In genomic region chr3:51561993-51562385, GRCm38 (mm10) we compare ENCODE assay signal across 8 mouse cellular contexts. TPM values are rescaled to one million over a fixed set of nuclear protein-coding genes. Genes with fewer than 3 reads are reported as not detected.
A peak's percentile ranks its signal among the peaks of the same experiment; 100 is the strongest.
DNase-seq lines count a peak whose midpoint lies in the region; ATAC-seq lines count a peak whose summit lies in the region.

No protein-coding gene starts in this region.

- H3K4me1 ChIP-seq in heart, embryonic 11.5 days (ENCODE audit: control insufficient read depth, insufficient read depth, low read length): peaks cover 9% of the 10 kb centered on the region
- peaks cover 23% of the 10 kb centered on the region for H3K4me1 ChIP-seq in forebrain, embryonic 12.5 days
- H3K4me1 ChIP-seq in limb, embryonic 15.5 days: peaks cover 16% of the 10 kb centered on the region

- H3K36me3 ChIP-seq in heart, embryonic 11.5 days (ENCODE audit: control insufficient read depth, insufficient read depth, low read length): 0 out of 2 replicates have a peak, but pooled peaks cover 3% of the 10 kb centered on the region
- H3K36me3 ChIP-seq in forebrain, embryonic 12.5 days (replicated peaks): no peaks in the 10 kb centered on the region
- H3K36me3 ChIP-seq in limb, embryonic 15.5 days: no peaks in the 10 kb centered on the region

- H3K27me3 ChIP-seq in heart, embryonic 11.5 days (ENCODE audit: control insufficient read depth, insufficient read depth, low read length): no peaks in the 10 kb centered on the region
- peaks cover 8% of the 10 kb centered on the region for H3K27me3 ChIP-seq in forebrain, embryonic 12.5 days
- H3K27me3 ChIP-seq in limb, embryonic 15.5 days: no peaks in the 10 kb centered on the region

- no peak for ATAC-seq in heart, embryonic 11.5 days (replicated peaks; ENCODE audit: insufficient number of reproducible peaks, low FRiP score, low TSS enrichment)
- peak; percentile 10 for ATAC-seq in CD4-positive, CD25-positive, alpha-beta regulatory T cell, adult 4 months
- ATAC-seq in forebrain, embryonic 12.5 days (ENCODE audit: low FRiP score): no peak
- ATAC-seq in limb, embryonic 15.5 days (ENCODE audit: insufficient number of reproducible peaks, low FRiP score, low TSS enrichment, low read depth): no peak

- no peaks in the 10 kb centered on the region for H3K9me3 ChIP-seq in heart, embryonic 11.5 days (replicated peaks; ENCODE audit: control insufficient read depth, low read length)
- no peaks in the 10 kb centered on the region for H3K9me3 ChIP-seq in forebrain, embryonic 12.5 days
- no peaks in the 10 kb centered on the region for H3K9me3 ChIP-seq in limb, embryonic 15.5 days

- DNase-seq in heart, postnatal 4 days: no peak
- DNase-seq in right cerebral cortex, postnatal 14 days: no peak
- DNase-seq in kidney, adult 18-20 months: no peak
- DNase-seq in ovary, adult 18-20 months (ENCODE audit: low spot score): no peak

- H3K9ac ChIP-seq in heart, embryonic 11.5 days (ENCODE audit: low read depth, low read length): no peak overlapping the region
- H3K9ac ChIP-seq in forebrain, embryonic 12.5 days: no peak overlapping the region
- H3K9ac ChIP-seq in limb, embryonic 15.5 days: no peak overlapping the region

- H3K27ac ChIP-seq in heart, embryonic 11.5 days (ENCODE audit: low read depth, low read length): no peak overlapping the region
- peak overlapping the region; percentile 96; the same call in 1 of the 2 replicates for H3K27ac ChIP-seq in forebrain, embryonic 12.5 days
- no peak overlapping the region for H3K27ac ChIP-seq in limb, embryonic 15.5 days

- H3K4me2 ChIP-seq in heart, embryonic 11.5 days: peak overlapping the region; percentile 99
- H3K4me2 ChIP-seq in forebrain, embryonic 12.5 days: peak overlapping the region; percentile 95
- peak overlapping the region; percentile 100 for H3K4me2 ChIP-seq in limb, embryonic 15.5 days

- WGBS in heart, embryonic 11.5 days (ENCODE audit: insufficient replicate concordance): 71% methylated on average over 6 of the region's 6 CpGs
- WGBS in forebrain, embryonic 12.5 days: 67% methylated on average over 6 of the region's 6 CpGs
- WGBS in limb, embryonic 15.5 days: 54% methylated on average over 6 of the region's 6 CpGs

- peak overlapping the region; percentile 87; the same call in 1 of the 2 replicates for H3K4me3 ChIP-seq in heart, embryonic 11.5 days (ENCODE audit: low read depth, low read length)
- H3K4me3 ChIP-seq in forebrain, embryonic 12.5 days (replicated peaks): no peak overlapping the region
- peak overlapping the region; percentile 60; the same call in 1 of the 2 replicates for H3K4me3 ChIP-seq in limb, embryonic 15.5 days

RNA-seq across cellular contexts. Expression of gene Setd7, which starts 1.3 kb away (rescaled TPM):
- polyA plus RNA-seq in heart, embryonic 11.5 days (2014; fragmentation: Nextera tagmentation; extraction: Ambion mirVana): 6.0 and 8.4 TPM in 2 replicates
- 10 to 100 TPM; 54.0 to 58.7 TPM for total RNA-seq in heart, postnatal 4 days (2021)
- polyA plus RNA-seq in CD4-positive, CD25-positive, alpha-beta regulatory T cell, adult 4 months (2017; shearing (Covaris generic)): 10 to 100 TPM in 1 of 2 experiments, 1 to 10 TPM in 1; 9.6 to 10.3 TPM
- 4.4 and 5.5 TPM in 2 replicates for polyA plus RNA-seq in forebrain, embryonic 12.5 days (2016; fragmentation: Nextera tagmentation; extraction: Ambion mirVana)
- 4.2 and 4.4 TPM in 2 replicates for polyA plus RNA-seq in limb, embryonic 15.5 days (2015; fragmentation: Nextera tagmentation; extraction: Ambion mirVana)
